Mouse (Mus musculus): ENCODE measurements around the gene Trim71. TPM values are rescaled to one million over a fixed set of nuclear protein-coding genes. Genes with fewer than 3 reads are reported as not detected.

Trim71 gene
- polyA plus RNA-seq, 1 experiment from 2014 or later: 1.6 TPM

GRCm38 (mm10) chr9:114561671-114561971 lies 2.5 kb downstream of the Trim71 start:
- Histone ChIP-seq H3K9ac (ENCODE audit: low read length) (peak overlapping the region; percentile 55), H3K27me3 (ENCODE audit: control insufficient read depth, insufficient read depth, low read length) (peaks cover 11% of the 10 kb centered on the region), H3K27ac (ENCODE audit: low read depth, low read length) (no peak overlapping the region), H3K4me1 (replicated peaks; ENCODE audit: control insufficient read depth, insufficient read depth, low read length) (peaks cover 9% of the 10 kb centered on the region), H3K4me2 (ENCODE audit: low read depth, low read length, severe bottlenecking) (peak overlapping the region; percentile 92), H3K9me3 (ENCODE audit: control insufficient read depth, low read length) (no peaks in the 10 kb centered on the region), H3K4me3 (ENCODE audit: low read depth, low read length) (peak overlapping the region; percentile 71), H3K36me3 (ENCODE audit: control insufficient read depth, insufficient read depth, low read length) (no peaks in the 10 kb centered on the region)
- ATAC-seq (replicated peaks; ENCODE audit: low FRiP score) (no peak), DNase-seq (ENCODE audit: low spot score) (peak; percentile 68)
- under 1% methylated on average over 12 of the region's 12 CpGs for WGBS

GRCm38 (mm10) chr9:114560771-114561670 lies 3.1 kb downstream of the Trim71 start:
- peak overlapping the region; percentile 55 for H3K9ac ChIP-seq (ENCODE audit: low read length)
- H3K4me3 ChIP-seq (ENCODE audit: low read depth, low read length): peak overlapping the region; percentile 71
- H3K27me3 ChIP-seq (ENCODE audit: control insufficient read depth, insufficient read depth, low read length): peaks cover 11% of the 10 kb centered on the region
- no peak overlapping the region for H3K27ac ChIP-seq (ENCODE audit: low read depth, low read length)
- DNase-seq (ENCODE audit: low spot score): no peak
- peak overlapping the region; percentile 92 for H3K4me2 ChIP-seq (ENCODE audit: low read depth, low read length, severe bottlenecking)
- no peaks in the 10 kb centered on the region for H3K36me3 ChIP-seq (ENCODE audit: control insufficient read depth, insufficient read depth, low read length)
- H3K4me1 ChIP-seq (replicated peaks; ENCODE audit: control insufficient read depth, insufficient read depth, low read length): peaks cover 9% of the 10 kb centered on the region
- ATAC-seq (replicated peaks; ENCODE audit: low FRiP score): no peak
- under 1% methylated on average over 36 of the region's 36 CpGs for WGBS
- H3K9me3 ChIP-seq (ENCODE audit: control insufficient read depth, low read length): no peaks in the 10 kb centered on the region

DNA sequence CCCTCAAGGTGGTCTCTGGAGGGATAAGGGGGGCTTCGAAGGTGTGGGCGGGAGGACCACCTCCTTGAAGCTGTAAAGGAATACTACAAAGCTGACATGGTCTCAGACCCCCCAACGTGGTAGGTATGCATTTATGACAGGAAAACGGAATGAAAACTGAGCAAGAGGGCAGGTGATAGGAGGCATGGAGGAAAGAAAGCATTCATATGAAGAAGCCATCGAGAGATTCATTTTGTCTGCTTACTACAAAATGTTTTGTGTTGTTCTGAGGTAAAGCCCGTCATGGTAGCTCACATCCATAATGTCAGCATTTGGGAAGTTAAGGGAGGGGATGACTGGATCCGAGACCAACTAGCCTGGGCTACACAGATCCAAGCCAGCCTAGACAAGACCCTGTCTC lies 4.0 kb downstream of the Trim71 start:
- 11% methylated on average over 7 of the region's 7 CpGs for WGBS
- Histone ChIP-seq H3K27ac (ENCODE audit: low read depth, low read length) (no peak overlapping the region), H3K27me3 (ENCODE audit: control insufficient read depth, insufficient read depth, low read length) (peaks cover 11% of the 10 kb centered on the region), H3K36me3 (ENCODE audit: control insufficient read depth, insufficient read depth, low read length) (no peaks in the 10 kb centered on the region), H3K4me3 (ENCODE audit: low read depth, low read length) (peak overlapping the region; percentile 71), H3K9me3 (ENCODE audit: control insufficient read depth, low read length) (no peaks in the 10 kb centered on the region), H3K9ac (ENCODE audit: low read length) (no peak overlapping the region; the same call in none of the 2 replicates), H3K4me1 (replicated peaks; ENCODE audit: control insufficient read depth, insufficient read depth, low read length) (peaks cover 9% of the 10 kb centered on the region), H3K4me2 (ENCODE audit: low read depth, low read length, severe bottlenecking) (peak overlapping the region; percentile 92)
- no peak for ATAC-seq (replicated peaks; ENCODE audit: low FRiP score)
- no peak for DNase-seq (ENCODE audit: low spot score)

DNA sequence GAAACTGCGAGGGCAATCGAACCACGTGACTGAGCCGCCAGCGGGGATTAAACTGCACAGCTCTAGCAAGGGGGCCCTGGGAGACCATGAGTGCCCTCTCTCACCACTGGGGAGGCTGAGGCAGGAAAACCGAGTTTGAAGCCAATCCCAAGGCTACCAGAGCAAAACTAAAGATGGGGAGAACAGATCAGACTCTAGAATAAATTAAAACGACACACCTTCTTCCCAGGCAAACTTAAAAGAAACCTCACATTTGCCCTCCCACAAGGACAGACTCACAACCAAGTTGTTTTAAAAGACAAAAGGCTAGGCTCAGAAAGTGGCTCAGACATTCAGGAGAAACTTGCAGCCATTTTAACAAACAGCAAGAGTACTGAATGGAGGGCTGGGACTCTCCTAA lies 7.1 kb downstream of the Trim71 start:
- H3K4me1 ChIP-seq (replicated peaks; ENCODE audit: control insufficient read depth, insufficient read depth, low read length): peaks cover 12% of the 10 kb centered on the region
- no peaks in the 10 kb centered on the region for H3K36me3 ChIP-seq (ENCODE audit: control insufficient read depth, insufficient read depth, low read length)
- no peak overlapping the region for H3K27ac ChIP-seq (ENCODE audit: low read depth, low read length)
- WGBS: 18% methylated on average over 7 of the region's 7 CpGs
- DNase-seq (ENCODE audit: low spot score) (no peak), ATAC-seq (replicated peaks; ENCODE audit: low FRiP score) (no peak)
- no peak overlapping the region for H3K4me3 ChIP-seq (ENCODE audit: low read depth, low read length)
- no peaks in the 10 kb centered on the region for H3K9me3 ChIP-seq (ENCODE audit: control insufficient read depth, low read length)
- peaks cover 2% of the 10 kb centered on the region for H3K27me3 ChIP-seq (ENCODE audit: control insufficient read depth, insufficient read depth, low read length)
- no peak overlapping the region for H3K4me2 ChIP-seq (ENCODE audit: low read depth, low read length, severe bottlenecking)
- H3K9ac ChIP-seq (ENCODE audit: low read length): no peak overlapping the region

DNA sequence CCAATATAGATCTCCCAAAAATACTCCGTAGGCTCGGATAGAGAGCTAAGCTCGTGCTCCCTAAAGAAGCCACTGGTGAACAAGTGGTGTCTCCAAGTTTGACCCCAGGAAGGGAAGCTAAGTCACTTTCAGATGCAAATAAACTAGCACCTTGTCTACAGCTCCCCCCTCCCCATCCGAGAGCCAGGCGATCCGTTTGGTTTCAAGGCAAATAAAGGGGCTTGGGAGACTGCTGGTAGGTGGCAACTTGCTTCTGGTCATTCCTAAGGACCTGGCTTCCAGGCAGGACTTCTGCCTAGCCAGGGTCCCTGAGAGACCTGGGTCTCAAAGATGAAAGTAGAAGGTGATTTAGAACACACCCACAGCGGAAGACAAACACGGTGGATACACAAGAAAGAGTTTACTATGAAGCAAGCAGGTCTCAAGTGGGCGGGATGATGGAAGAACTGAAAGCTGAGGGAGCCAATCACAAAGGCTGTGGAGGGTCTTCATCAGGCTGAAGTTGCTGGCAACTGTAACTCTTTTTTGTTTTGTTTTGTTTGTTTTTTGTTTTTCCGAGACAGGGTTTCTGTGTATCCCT lies 7.8 kb downstream of the Trim71 start:
- no peak overlapping the region for H3K9ac ChIP-seq (ENCODE audit: low read length)
- peaks cover 2% of the 10 kb centered on the region; the same call in 1 of the 2 replicates for H3K27me3 ChIP-seq (ENCODE audit: control insufficient read depth, insufficient read depth, low read length)
- 39% methylated on average over 10 of the region's 10 CpGs for WGBS
- no peak overlapping the region for H3K4me3 ChIP-seq (ENCODE audit: low read depth, low read length)
- H3K4me1 ChIP-seq (replicated peaks; ENCODE audit: control insufficient read depth, insufficient read depth, low read length): peaks cover 12% of the 10 kb centered on the region
- no peak overlapping the region for H3K27ac ChIP-seq (ENCODE audit: low read depth, low read length)
- no peaks in the 10 kb centered on the region for H3K36me3 ChIP-seq (ENCODE audit: control insufficient read depth, insufficient read depth, low read length)
- DNase-seq (ENCODE audit: low spot score): no peak
- H3K4me2 ChIP-seq (ENCODE audit: low read depth, low read length, severe bottlenecking): no peak overlapping the region
- no peak for ATAC-seq (replicated peaks; ENCODE audit: low FRiP score)
- no peaks in the 10 kb centered on the region for H3K9me3 ChIP-seq (ENCODE audit: control insufficient read depth, low read length)

DNA sequence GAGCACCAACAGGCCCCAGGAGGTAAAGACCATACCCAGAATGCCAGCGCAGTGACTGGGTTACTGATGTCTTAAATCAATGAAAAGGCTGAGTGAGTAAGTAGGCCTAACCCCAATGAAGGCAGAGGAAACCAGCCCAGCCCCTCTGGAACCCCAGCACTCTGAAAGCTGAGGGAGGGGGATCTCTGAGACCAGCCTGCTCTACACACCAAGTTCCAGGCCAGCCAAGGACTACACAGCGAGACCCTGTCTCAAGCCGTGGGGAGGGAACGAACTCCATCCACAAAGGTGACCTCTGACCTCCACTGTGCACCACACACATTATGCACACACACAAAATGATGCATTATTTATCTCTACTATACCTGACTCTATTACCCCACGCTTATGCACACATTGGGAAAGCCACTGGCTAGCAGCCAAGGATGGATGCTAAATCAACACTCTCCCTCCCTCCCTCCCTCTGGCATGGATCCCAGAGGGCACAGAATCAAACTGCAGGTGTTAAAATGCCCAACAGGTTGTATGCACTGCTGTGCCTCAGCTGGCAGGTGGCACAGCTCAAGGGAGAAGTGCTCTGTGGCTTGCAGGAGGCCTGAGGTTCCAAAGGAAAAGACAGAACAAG lies 9.7 kb downstream of the Trim71 start:
- DNase-seq (ENCODE audit: low spot score): no peak
- no peak overlapping the region for H3K9ac ChIP-seq (ENCODE audit: low read length)
- no peak overlapping the region for H3K27ac ChIP-seq (ENCODE audit: low read depth, low read length)
- peaks cover 10% of the 10 kb centered on the region; the same call in 1 of the 2 replicates for H3K4me1 ChIP-seq (replicated peaks; ENCODE audit: control insufficient read depth, insufficient read depth, low read length)
- no peaks in the 10 kb centered on the region for H3K9me3 ChIP-seq (ENCODE audit: control insufficient read depth, low read length)
- H3K4me2 ChIP-seq (ENCODE audit: low read depth, low read length, severe bottlenecking): no peak overlapping the region
- no peaks in the 10 kb centered on the region for H3K36me3 ChIP-seq (ENCODE audit: control insufficient read depth, insufficient read depth, low read length)
- 0 out of 2 replicates have a peak, but pooled peaks have one; percentile 6 for ATAC-seq (replicated peaks; ENCODE audit: low FRiP score)
- no peak overlapping the region for H3K4me3 ChIP-seq (ENCODE audit: low read depth, low read length)
- no peaks in the 10 kb centered on the region for H3K27me3 ChIP-seq (ENCODE audit: control insufficient read depth, insufficient read depth, low read length)
- 68% methylated on average over 5 of the region's 5 CpGs for WGBS

DNA sequence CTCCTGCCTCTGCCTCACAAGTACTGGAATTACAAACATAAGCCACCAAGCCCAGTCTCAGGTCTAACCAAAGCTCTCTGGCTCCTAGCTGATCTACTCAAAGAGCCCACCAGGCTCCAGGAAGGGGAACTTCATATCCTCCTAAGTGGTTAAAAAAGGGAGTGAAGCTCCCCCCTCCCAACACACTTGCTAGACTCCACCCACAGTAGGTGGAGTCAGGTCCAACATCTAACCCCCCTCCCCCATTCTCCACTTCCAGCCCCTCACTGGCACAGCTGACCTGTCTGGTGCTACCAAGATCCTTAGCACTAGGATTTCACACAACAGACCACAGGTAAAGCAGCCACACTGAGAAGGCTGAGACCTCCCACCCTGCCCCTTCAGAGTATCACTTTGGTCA lies 10.3 kb downstream of the Trim71 start:
- Histone ChIP-seq H3K36me3 (ENCODE audit: control insufficient read depth, insufficient read depth, low read length) (no peaks in the 10 kb centered on the region), H3K4me3 (ENCODE audit: low read depth, low read length) (no peak overlapping the region), H3K9me3 (ENCODE audit: control insufficient read depth, low read length) (no peaks in the 10 kb centered on the region), H3K27ac (ENCODE audit: low read depth, low read length) (no peak overlapping the region), H3K4me1 (replicated peaks; ENCODE audit: control insufficient read depth, insufficient read depth, low read length) (peaks cover 15% of the 10 kb centered on the region), H3K9ac (ENCODE audit: low read length) (no peak overlapping the region), H3K4me2 (ENCODE audit: low read depth, low read length, severe bottlenecking) (no peak overlapping the region), H3K27me3 (ENCODE audit: control insufficient read depth, insufficient read depth, low read length) (no peaks in the 10 kb centered on the region)
- no peak for ATAC-seq (replicated peaks; ENCODE audit: low FRiP score)
- no peak for DNase-seq (ENCODE audit: low spot score)

DNA sequence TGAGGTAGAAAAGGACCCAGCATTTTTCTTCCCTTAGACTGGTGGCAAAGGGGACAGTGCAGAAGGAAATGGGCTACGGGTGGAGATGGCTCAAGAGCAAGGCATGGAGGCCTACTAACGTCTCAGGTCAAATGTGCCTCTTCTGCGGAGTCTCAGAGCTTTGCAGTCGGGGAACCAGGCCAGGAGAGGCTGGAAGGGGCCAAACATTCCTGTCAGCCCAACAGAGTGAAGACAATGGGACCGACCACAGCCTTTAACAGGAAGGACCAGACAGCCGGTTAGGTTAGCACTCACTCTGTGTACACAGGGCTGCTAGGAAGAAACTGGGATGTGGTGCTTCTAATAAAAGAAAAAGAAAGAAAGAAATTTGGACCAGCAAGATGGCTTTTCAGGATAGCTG lies 14.1 kb downstream of the Trim71 start:
- peaks cover 31% of the 10 kb centered on the region for H3K4me1 ChIP-seq (replicated peaks; ENCODE audit: control insufficient read depth, insufficient read depth, low read length)
- no peak overlapping the region for H3K4me3 ChIP-seq (ENCODE audit: low read depth, low read length)

More for the DNA sequence above, 14.1 kb downstream of the Trim71 start:
- H3K9ac ChIP-seq (ENCODE audit: low read length): no peak overlapping the region
- H3K27ac ChIP-seq (ENCODE audit: low read depth, low read length): no peak overlapping the region
- no peak overlapping the region for H3K4me2 ChIP-seq (ENCODE audit: low read depth, low read length, severe bottlenecking)
- H3K27me3 ChIP-seq (ENCODE audit: control insufficient read depth, insufficient read depth, low read length): no peaks in the 10 kb centered on the region
- ATAC-seq (replicated peaks; ENCODE audit: low FRiP score) (no peak), DNase-seq (ENCODE audit: low spot score) (no peak)
- 13% methylated on average over 6 of the region's 6 CpGs for WGBS
- no peaks in the 10 kb centered on the region for H3K9me3 ChIP-seq (ENCODE audit: control insufficient read depth, low read length)
- H3K36me3 ChIP-seq (ENCODE audit: control insufficient read depth, insufficient read depth, low read length): no peaks in the 10 kb centered on the region
